Mouse (Mus musculus): ENCODE results near the gene H2-DMa.

H2-DMa gene

GRCm38 (mm10) chr17:34165033-34165730 is 45.8 kb downstream of the H2-DMa start:
- DNase-seq, result peak; percentile 57

- DNase-seq, result peak; percentile 64
Measured at GRCm38 (mm10) chr17:34169279-34169678, 49.9 kb downstream of the H2-DMa start.

DNA sequence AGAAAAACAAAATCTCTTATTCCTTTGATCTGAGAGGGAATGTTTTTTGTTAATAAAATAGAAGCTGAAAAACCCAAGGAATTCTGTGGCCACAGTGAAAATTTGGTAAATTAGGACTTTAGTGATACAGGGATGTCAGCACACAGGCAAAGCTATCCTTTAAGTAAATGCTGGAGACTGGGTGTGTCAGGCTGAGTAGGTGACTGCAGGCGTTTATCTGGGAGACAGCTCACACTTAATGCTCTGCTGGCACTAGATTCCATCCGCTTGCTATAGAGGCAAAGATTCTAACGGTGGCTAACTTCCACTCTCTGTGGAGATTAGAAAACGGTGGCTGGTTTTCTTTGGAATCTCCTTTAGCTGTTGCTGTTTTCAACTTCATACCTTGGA is 51.1 kb downstream of the H2-DMa start:
- no peak for DNase-seq

GRCm38 (mm10) chr17:34170877-34171498 is 51.6 kb downstream of the H2-DMa start:
- DNase-seq, result peak; percentile 90

GRCm38 (mm10) chr17:34172528-34172927 is 53.2 kb downstream of the H2-DMa start:
- DNase-seq, result no peak

DNA sequence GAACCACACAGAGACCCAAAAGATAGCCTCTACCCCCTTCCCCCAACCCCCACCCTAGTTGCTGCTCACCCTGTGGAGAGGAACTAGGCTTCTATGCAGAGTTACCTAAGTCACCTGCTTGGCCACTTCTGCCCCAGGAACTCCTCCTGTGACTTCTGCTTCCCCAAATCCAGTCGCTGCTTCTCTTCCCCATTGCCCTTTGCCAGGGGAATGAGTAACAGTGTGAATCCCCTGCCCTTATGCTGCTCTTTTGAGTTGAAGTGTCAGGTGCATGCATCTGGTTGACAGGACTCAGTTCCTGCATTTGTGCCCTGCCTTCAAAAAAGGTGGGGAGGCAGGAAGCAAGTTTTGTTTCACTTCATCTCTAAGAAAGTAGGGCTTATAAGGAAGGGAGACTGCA is 54.7 kb downstream of the H2-DMa start:
- no peak for DNase-seq

DNA sequence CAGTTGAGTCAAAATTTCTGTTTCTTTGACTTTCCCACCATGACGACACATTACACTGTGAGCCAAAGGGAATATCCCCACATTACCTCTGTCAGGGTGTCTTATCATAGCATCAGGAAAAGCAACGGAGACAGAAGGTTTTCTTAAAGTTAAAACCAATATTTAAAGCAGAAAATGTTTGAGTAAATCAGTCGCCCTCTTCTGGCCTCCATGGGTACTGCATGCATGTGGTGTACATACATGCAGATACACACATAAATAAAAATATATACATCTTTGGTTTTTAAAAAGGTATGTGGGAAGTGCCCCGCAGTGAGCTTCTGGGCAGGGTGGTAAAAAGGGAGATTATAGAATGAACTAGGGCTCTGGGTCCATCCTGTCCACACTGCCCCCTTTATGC is 57.8 kb downstream of the H2-DMa start:
- DNase-seq, result no peak

GRCm38 (mm10) chr17:34179019-34179418 is 59.7 kb downstream of the H2-DMa start:
- no peak for DNase-seq

DNA sequence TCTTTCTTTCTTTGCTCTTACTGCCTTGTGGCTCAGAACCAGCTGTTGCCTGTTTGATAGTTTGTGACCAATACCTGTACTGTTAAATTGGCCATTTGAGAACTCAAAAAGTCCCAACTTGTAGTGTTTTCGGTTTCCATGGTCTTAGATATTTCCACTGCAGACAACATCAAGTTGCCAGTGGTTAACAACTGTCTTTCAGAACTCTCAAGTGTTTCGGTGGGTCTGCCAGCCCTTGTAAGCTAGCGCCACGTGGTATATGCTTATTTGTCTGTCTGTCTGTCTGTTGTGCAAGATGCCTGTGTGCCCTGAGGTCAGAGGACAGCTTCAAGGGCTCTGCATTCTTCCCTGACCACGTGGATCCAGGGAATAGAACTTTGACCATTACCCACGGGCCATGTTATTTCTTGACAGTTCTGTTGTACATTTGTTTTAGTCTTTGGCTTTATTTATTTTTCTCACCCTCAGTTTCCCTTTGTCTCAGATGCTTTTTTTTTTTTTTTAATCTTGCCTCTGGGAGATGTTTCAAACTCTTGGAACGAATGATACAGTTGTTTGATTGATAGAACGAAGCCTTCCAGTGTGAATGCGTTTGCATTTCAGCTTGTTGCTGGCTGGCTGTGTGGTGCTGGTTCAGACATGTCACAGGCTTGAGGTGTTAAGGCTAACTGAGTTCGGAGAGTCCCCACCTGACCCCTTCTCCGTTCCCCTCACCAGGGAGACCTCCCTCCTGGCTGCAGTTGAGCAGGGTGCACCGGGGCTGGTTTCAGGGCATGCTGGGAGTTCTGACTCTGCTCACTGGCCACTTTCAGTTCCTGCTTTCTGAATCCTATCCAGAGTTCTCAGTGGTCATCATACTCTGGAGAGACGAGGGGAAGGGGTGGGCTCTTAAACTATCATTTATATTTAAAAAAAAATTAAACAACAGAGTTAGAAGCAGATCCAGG is 60.8 kb downstream of the H2-DMa start:
- DNase-seq, result no peak

DNA sequence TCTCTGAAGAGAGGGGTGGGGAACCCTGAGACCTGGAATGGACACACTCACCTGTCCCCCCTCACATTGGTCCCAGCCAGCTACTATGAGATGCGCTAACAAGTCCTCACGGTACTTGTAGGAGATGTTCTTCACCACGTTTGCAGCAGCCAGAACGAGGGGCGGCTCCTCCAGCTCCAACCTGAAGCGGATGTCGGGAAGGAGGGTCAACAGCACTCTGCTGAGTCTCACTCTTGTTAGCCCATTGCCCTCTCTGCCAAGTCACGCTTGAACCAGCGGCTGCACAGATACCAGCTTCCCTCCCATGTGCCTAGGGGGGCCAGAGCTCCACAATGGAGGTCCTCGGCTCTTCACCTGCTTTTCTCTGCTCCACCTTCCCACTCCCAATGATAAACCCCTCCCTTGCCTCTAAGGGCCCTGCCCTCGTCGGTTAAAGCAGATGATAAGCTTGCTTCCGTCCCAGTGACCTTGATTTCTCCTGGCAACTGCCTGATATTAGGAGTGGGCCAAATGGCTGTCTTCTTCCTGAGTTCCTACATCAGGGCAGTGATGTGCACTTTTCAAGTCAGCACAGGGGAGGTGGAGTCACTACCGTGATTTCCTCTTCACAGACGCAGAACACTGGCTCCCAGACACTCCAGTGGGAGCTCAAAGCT is 64.4 kb downstream of the H2-DMa start:
- no peak for DNase-seq

DNA sequence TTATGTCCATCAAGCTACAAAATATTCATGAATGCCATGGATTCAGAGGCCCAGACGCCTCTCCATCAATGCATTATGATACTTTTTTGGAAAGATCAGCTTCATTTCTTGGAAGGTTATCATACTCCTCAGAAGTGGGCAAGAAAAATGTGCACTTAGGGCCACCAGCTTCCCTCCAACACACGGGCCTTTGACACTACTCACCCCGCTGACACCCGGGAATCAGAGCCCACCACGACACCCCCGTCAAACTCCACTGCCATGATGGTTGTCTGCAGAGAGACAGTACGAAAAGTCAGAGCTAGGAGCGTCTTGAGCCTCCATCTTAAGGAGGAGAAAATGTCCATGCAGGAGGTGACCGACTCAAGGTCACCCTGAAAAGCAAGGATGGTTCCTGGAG is 66.2 kb downstream of the H2-DMa start:
- DNase-seq, result no peak

DNA sequence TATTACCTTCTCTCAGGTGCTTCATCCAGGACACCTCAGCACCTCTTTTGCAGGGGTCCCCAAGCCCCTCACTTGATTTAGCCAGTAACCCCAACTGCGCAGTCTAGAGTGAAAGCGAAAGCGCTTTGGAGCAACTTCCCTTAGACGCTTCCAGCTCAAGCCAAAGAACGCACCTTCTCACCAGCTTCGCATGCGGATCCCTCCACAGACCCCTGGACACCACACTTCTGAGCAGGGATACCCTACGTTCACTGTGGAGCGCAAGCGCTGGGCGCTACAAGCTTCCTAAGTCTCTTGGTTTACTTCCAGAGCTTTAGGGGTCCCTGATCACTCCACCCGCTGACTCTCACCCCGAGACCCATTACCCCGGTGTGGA is 67.5 kb downstream of the H2-DMa start:
- DNase-seq, result no peak

GRCm38 (mm10) chr17:34187261-34187916 is 68.0 kb downstream of the H2-DMa start, which contains the start of the genes Tap1 and Psmb9:
Gene Tap1, plus strand, starts transcription at chr17:34187553.
Gene Psmb9, minus strand, starts transcription at chr17:34187764.
- peak; percentile 100 for DNase-seq

- peak; percentile 59 for DNase-seq
Measured at GRCm38 (mm10) chr17:34188010-34188409, 68.7 kb downstream of the H2-DMa start.
